Mouse (Mus musculus): ENCODE measurements around the gene Enc1. TPM values are rescaled to one million over a fixed set of nuclear protein-coding genes. Genes with fewer than 3 reads are reported as not detected.

Gene Enc1
- polyA plus RNA-seq, 1 experiment from 2014 or later = 14.3 TPM

DNA sequence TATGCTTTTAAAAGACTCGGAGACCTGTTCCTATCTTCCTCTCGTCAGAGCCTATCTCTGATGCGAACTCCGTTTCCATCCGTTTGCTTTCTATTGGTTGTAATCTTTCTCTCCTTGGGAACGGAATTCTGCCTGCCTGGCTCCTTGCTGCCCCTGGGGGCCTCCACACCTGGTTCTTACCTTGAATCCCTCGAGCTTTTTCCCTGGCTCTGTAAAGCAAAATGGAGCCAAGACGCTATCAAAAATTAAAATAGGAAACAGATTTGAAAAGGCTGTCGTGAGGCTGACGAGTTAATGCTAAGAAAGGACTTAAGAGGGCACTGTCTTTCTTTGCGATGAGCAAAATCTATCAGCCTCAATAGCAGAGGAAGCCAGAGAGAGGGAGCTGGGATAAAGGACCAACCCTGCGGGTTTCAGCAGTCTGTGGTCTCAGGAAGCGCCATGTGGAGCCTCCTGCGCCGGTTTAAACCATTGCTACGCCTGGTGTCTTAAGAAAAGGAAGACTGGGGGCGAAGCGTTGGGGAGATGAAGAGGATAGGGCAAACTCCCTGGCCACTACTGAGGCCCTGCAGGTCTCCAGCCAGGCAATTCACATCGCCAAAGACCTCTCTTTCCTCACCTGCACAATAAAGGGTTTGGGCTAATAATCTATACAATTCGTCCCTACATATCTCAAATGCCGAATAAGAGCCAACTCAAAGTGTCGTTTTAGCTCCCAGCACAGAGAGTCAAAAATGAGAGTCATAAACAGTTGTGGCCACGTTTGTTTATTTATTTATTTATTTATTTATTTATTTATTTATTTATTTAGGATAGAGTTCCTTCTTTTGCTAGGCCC, 1.3 kb upstream of the Enc1 start:
- 0 out of 2 replicates have a peak, but pooled peaks have one; percentile 24 for ATAC-seq (ENCODE audit: low FRiP score, low TSS enrichment)
- peak overlapping the region; percentile 77 for H3K4me2 ChIP-seq (replicated peaks; ENCODE audit: low read depth, low read length)
- peak overlapping the region; percentile 96 for H3K27ac ChIP-seq (ENCODE audit: low read length)
- H3K27me3 ChIP-seq (ENCODE audit: insufficient read depth, low read length) = no peaks in the 10 kb centered on the region
- WGBS = 8% methylated on average over 23 of the region's 23 CpGs
- peak overlapping the region; percentile 93 for H3K4me3 ChIP-seq (ENCODE audit: low read length)
- H3K9ac ChIP-seq (replicated peaks; ENCODE audit: low read length) = 0 out of 2 replicates have a peak overlapping the region, but pooled peaks have one; percentile 42
- no peaks in the 10 kb centered on the region for H3K36me3 ChIP-seq (ENCODE audit: insufficient read depth, low read length)
- peaks cover 50% of the 10 kb centered on the region for H3K4me1 ChIP-seq (ENCODE audit: insufficient read depth, low read length)
- no peaks in the 10 kb centered on the region for H3K9me3 ChIP-seq (ENCODE audit: low read length)

DNA sequence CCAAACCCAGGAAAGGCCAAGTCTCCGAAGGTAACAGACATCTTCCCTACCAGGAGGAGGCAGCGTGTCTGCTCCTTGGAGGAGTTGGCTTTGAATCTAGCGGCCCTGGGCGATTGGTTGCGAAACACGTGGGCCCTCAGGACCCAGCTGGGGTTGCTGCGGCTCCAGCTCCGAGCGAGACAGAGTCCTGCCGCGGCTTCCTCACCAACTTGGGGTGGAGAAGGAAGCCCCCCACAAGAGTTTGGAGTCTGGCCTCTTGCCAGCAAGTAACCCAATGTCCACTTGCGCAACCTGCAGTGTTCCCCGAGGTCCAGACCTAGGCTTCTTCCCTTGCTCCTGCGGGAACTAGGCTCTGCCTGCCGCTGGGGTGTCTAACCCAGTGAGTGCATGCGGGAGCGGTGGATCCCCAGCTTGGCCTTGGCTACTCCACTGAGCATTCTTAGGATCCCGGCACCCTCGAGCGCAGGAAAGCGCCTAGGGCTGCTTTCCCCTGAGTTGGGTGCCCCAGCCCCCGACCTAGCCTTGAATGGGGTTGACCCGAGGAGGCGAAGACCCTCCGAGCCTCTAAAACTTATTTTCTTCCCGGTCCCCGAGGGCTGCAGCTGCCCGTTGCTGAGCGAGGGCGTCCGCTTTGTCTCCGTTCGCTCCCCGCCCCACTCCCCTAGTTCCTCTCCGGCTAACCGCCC, 483 bp upstream of the Enc1 start:
- peaks cover 57% of the 10 kb centered on the region for H3K4me1 ChIP-seq (ENCODE audit: insufficient read depth, low read length)
- peak overlapping the region; percentile 77 for H3K4me2 ChIP-seq (replicated peaks; ENCODE audit: low read depth, low read length)
- H3K4me3 ChIP-seq (ENCODE audit: low read length) = peak overlapping the region; percentile 93

GRCm38 (mm10) chr13:97241787-97242280, 929 bp downstream of the Enc1 start:
- H3K27ac ChIP-seq (ENCODE audit: low read length) = peak overlapping the region; percentile 91
- peak overlapping the region; percentile 94 for H3K9ac ChIP-seq (replicated peaks; ENCODE audit: low read length)
- no peaks in the 10 kb centered on the region for H3K9me3 ChIP-seq (ENCODE audit: low read length)
- H3K4me1 ChIP-seq (ENCODE audit: insufficient read depth, low read length) = peaks cover 65% of the 10 kb centered on the region
- H3K4me2 ChIP-seq (replicated peaks; ENCODE audit: low read depth, low read length) = peak overlapping the region; percentile 77
- peaks cover 21% of the 10 kb centered on the region for H3K36me3 ChIP-seq (ENCODE audit: insufficient read depth, low read length)
- H3K4me3 ChIP-seq (ENCODE audit: low read length) = peak overlapping the region; percentile 93
- no peaks in the 10 kb centered on the region for H3K27me3 ChIP-seq (ENCODE audit: insufficient read depth, low read length)
- ATAC-seq (ENCODE audit: low FRiP score, low TSS enrichment) = no peak
- WGBS = under 1% methylated on average over 20 of the region's 20 CpGs

More for the DNA sequence above, 483 bp upstream of the Enc1 start:
- Histone ChIP-seq H3K9me3 (ENCODE audit: low read length) (no peaks in the 10 kb centered on the region), H3K9ac (replicated peaks; ENCODE audit: low read length) (peak overlapping the region; percentile 94), H3K27ac (ENCODE audit: low read length) (peak overlapping the region; percentile 96), H3K36me3 (ENCODE audit: insufficient read depth, low read length) (peaks cover 7% of the 10 kb centered on the region), H3K27me3 (ENCODE audit: insufficient read depth, low read length) (no peaks in the 10 kb centered on the region)
- under 1% methylated on average over 34 of the region's 36 CpGs for WGBS
- peak; percentile 66 for ATAC-seq (ENCODE audit: low FRiP score, low TSS enrichment)

DNA sequence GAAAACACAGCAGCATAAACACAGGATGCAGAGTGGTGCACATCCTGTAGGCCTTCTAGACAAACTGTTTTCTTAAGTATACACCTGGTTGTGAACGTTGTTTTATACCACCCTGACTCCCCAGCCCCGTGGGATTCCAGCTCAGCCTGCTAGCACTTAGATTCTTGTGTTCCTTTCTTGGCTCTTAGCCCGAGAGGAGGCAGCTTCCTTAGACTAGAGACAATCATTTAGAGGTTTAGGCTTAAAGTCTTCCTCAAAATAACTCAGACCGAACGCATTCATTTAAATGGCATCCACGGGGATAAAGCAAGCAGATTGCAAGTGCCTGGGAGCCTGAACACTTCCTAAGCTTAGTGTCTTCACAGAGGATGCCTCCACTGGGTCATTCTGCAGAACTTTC, 1.8 kb downstream of the Enc1 start:
- Histone ChIP-seq H3K36me3 (ENCODE audit: insufficient read depth, low read length) (peaks cover 30% of the 10 kb centered on the region), H3K9me3 (ENCODE audit: low read length) (no peaks in the 10 kb centered on the region), H3K27me3 (ENCODE audit: insufficient read depth, low read length) (no peaks in the 10 kb centered on the region), H3K9ac (replicated peaks; ENCODE audit: low read length) (peak overlapping the region; percentile 55), H3K27ac (ENCODE audit: low read length) (no peak overlapping the region; the same call in 1 of the 2 replicates), H3K4me3 (ENCODE audit: low read length) (peak overlapping the region; percentile 93), H3K4me1 (ENCODE audit: insufficient read depth, low read length) (peaks cover 71% of the 10 kb centered on the region), H3K4me2 (replicated peaks; ENCODE audit: low read depth, low read length) (peak overlapping the region; percentile 77)
- ATAC-seq (ENCODE audit: low FRiP score, low TSS enrichment) = no peak
- WGBS = 3% methylated on average over 6 of the region's 6 CpGs

DNA sequence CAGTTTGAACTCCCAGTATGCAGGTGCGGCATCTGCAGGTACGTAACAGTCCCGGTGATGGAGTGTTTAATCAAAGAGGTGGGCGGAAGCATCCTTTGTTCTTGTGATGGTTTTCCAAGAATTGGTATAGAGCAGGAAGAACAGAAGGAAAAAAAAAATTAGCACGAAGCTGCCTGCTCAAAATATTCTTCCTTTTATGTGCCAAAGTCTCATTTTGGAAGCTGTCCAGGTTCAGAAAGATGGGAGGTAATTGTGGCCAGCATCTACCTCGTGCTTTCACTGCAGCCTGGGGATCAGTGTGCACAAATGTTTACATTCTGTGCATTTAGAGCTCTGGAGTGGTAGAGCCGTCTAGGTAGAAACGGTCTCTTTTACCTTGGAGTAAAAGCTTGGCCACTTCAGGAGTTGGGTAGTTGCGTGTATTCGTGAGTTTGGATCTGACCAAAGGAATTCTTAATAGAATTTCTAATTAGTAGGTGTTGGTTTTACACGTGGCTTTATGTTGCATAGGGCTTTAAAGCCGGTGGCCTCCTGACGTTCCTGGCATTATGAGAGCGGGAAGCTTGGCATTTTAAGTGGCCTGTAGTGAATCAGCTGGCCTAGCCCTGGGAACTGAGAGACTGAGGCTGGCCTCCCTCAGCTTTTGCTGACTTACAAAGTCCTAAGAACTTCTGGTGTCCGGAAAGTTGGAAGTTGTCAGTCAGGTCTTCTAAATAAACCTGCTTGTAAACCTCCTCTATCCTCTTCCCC, 3.2 kb downstream of the Enc1 start:
- 0 out of 2 replicates have a peak overlapping the region, but pooled peaks have one; percentile 25 for H3K27ac ChIP-seq (ENCODE audit: low read length)
- H3K9ac ChIP-seq (replicated peaks; ENCODE audit: low read length) = peak overlapping the region; percentile 49

DNA sequence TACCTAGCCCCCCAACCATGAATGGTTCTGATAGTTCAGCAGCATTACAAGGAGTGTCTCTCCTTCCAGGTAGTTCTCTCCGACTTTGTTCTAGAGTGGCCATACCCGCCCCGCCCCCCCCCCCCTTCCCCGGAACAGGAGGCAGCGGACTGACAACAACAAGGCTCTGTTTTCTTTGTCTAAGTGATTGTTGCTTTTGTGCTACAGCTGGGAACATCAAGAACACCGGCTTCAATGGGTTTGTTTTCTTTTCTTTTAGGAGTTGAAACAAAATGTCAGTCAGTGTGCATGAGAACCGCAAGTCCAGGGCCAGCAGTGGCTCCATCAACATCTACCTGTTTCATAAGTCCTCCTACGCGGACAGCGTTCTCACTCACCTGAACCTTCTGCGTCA, 3.8 kb downstream of the Enc1 start:
- H3K4me3 ChIP-seq (ENCODE audit: low read length) = peak overlapping the region; percentile 93
- no peak for ATAC-seq (ENCODE audit: low FRiP score, low TSS enrichment)

More for the DNA sequence above, 3.2 kb downstream of the Enc1 start:
- Histone ChIP-seq H3K36me3 (ENCODE audit: insufficient read depth, low read length) (peaks cover 41% of the 10 kb centered on the region), H3K27me3 (ENCODE audit: insufficient read depth, low read length) (no peaks in the 10 kb centered on the region), H3K4me2 (replicated peaks; ENCODE audit: low read depth, low read length) (peak overlapping the region; percentile 77), H3K9me3 (ENCODE audit: low read length) (no peaks in the 10 kb centered on the region), H3K4me1 (ENCODE audit: insufficient read depth, low read length) (peaks cover 74% of the 10 kb centered on the region), H3K4me3 (ENCODE audit: low read length) (peak overlapping the region; percentile 93)
- WGBS = 26% methylated on average over 15 of the region's 15 CpGs
- ATAC-seq (ENCODE audit: low FRiP score, low TSS enrichment) = no peak

GRCm38 (mm10) chr13:97245157-97245556, 4.3 kb downstream of the Enc1 start:
- 86% methylated on average over 12 of the region's 12 CpGs for WGBS
- Histone ChIP-seq H3K4me2 (replicated peaks; ENCODE audit: low read depth, low read length) (peak overlapping the region; percentile 77), H3K27me3 (ENCODE audit: insufficient read depth, low read length) (no peaks in the 10 kb centered on the region), H3K9ac (replicated peaks; ENCODE audit: low read length) (no peak overlapping the region), H3K27ac (ENCODE audit: low read length) (no peak overlapping the region), H3K4me1 (ENCODE audit: insufficient read depth, low read length) (peaks cover 73% of the 10 kb centered on the region), H3K9me3 (ENCODE audit: low read length) (no peaks in the 10 kb centered on the region), H3K4me3 (ENCODE audit: low read length) (no peak overlapping the region), H3K36me3 (ENCODE audit: insufficient read depth, low read length) (peaks cover 47% of the 10 kb centered on the region)
- ATAC-seq (ENCODE audit: low FRiP score, low TSS enrichment) = no peak

More for the DNA sequence above, 3.8 kb downstream of the Enc1 start:
- Histone ChIP-seq H3K36me3 (ENCODE audit: insufficient read depth, low read length) (peaks cover 47% of the 10 kb centered on the region), H3K4me1 (ENCODE audit: insufficient read depth, low read length) (peaks cover 75% of the 10 kb centered on the region), H3K4me2 (replicated peaks; ENCODE audit: low read depth, low read length) (peak overlapping the region; percentile 77), H3K27ac (ENCODE audit: low read length) (no peak overlapping the region), H3K9ac (replicated peaks; ENCODE audit: low read length) (peak overlapping the region; percentile 35), H3K27me3 (ENCODE audit: insufficient read depth, low read length) (no peaks in the 10 kb centered on the region), H3K9me3 (ENCODE audit: low read length) (no peaks in the 10 kb centered on the region)
- WGBS = 40% methylated on average over 11 of the region's 11 CpGs

DNA sequence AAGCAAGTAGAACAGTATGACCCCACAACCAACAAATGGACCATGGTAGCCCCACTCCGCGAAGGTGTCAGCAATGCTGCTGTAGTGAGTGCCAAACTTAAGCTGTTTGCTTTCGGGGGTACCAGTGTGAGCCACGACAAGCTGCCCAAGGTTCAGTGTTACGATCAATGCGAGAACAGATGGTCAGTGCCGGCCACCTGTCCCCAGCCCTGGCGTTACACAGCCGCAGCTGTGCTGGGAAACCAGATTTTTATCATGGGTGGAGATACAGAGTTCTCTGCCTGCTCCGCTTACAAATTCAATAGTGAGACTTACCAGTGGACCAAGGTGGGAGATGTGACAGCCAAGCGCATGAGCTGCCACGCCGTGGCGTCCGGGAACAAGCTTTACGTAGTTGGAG, 5.3 kb downstream of the Enc1 start:
- no peak for ATAC-seq (ENCODE audit: low FRiP score, low TSS enrichment)
- Histone ChIP-seq H3K9ac (replicated peaks; ENCODE audit: low read length) (no peak overlapping the region), H3K9me3 (ENCODE audit: low read length) (no peaks in the 10 kb centered on the region), H3K36me3 (ENCODE audit: insufficient read depth, low read length) (peaks cover 58% of the 10 kb centered on the region), H3K27ac (ENCODE audit: low read length) (no peak overlapping the region), H3K4me3 (ENCODE audit: low read length) (no peak overlapping the region), H3K27me3 (ENCODE audit: insufficient read depth, low read length) (no peaks in the 10 kb centered on the region), H3K4me2 (replicated peaks; ENCODE audit: low read depth, low read length) (no peak overlapping the region), H3K4me1 (ENCODE audit: insufficient read depth, low read length) (peaks cover 74% of the 10 kb centered on the region)
- 73% methylated on average over 16 of the region's 16 CpGs for WGBS

GRCm38 (mm10) chr13:97247754-97248153, 6.8 kb downstream of the Enc1 start:
- peaks cover 66% of the 10 kb centered on the region for H3K36me3 ChIP-seq (ENCODE audit: insufficient read depth, low read length)
- H3K4me2 ChIP-seq (replicated peaks; ENCODE audit: low read depth, low read length) = no peak overlapping the region
- 62% methylated on average over 4 of the region's 4 CpGs for WGBS
- H3K9ac ChIP-seq (replicated peaks; ENCODE audit: low read length) = no peak overlapping the region
- no peaks in the 10 kb centered on the region for H3K27me3 ChIP-seq (ENCODE audit: insufficient read depth, low read length)
- peaks cover 65% of the 10 kb centered on the region for H3K4me1 ChIP-seq (ENCODE audit: insufficient read depth, low read length)
- no peak for ATAC-seq (ENCODE audit: low FRiP score, low TSS enrichment)
- H3K27ac ChIP-seq (ENCODE audit: low read length) = no peak overlapping the region
- no peaks in the 10 kb centered on the region for H3K9me3 ChIP-seq (ENCODE audit: low read length)
- no peak overlapping the region for H3K4me3 ChIP-seq (ENCODE audit: low read length)

All from kidney, embryonic 16.5 days (tissue).